Mouse (Mus musculus): ENCODE data around the gene 4933402N22Rik. TPM values are rescaled to one million over a fixed set of nuclear protein-coding genes. Genes with fewer than 3 reads are reported as not detected.
"Not testable (repeated sequence)": the region's sequence is repeated elsewhere in the genome, so short reads cannot be mapped to it uniquely, and the experiment has no call there.

Gene 4933402N22Rik
- total RNA-seq (2014; rRNA removed) (not detected in 2 replicates), polyA plus RNA-seq (2015; fragmentation: Nextera tagmentation; extraction: Ambion mirVana) (not detected in 2 replicates)

- not testable (repeated sequence) for H3K4me3 ChIP-seq (ENCODE audit: low read depth, low read length); H3K27ac ChIP-seq (ENCODE audit: low read depth, low read length); H3K27me3 ChIP-seq (ENCODE audit: insufficient read depth, low read length); ATAC-seq (ENCODE audit: low FRiP score); H3K9me3 ChIP-seq (ENCODE audit: low read length); DNase-seq (ENCODE audit: low spot score); H3K4me1 ChIP-seq (ENCODE audit: insufficient read depth, low read length); H3K36me3 ChIP-seq (ENCODE audit: insufficient read depth, low read length); H3K9ac ChIP-seq (replicated peaks; ENCODE audit: low read length, poor library complexity, severe bottlenecking); H3K4me2 ChIP-seq (ENCODE audit: low read depth, low read length, poor library complexity, severe bottlenecking)
- 100% methylated on average over 1 of the region's 2 CpGs for WGBS
Observed at GRCm38 (mm10) chr5:11917743-11918142, at the start of gene 4933402N22Rik. 4933402N22Rik (plus strand) TSS chr5:11918043.

- 88% methylated on average over 2 of the region's 2 CpGs for WGBS
Observed at GRCm38 (mm10) chr5:11923790-11924189, 5.9 kb downstream of the 4933402N22Rik start.

More at GRCm38 (mm10) chr5:11923790-11924189, 5.9 kb downstream of the 4933402N22Rik start:
- not testable (repeated sequence) for ATAC-seq (ENCODE audit: low FRiP score); H3K9me3 ChIP-seq (ENCODE audit: low read length); H3K27ac ChIP-seq (ENCODE audit: low read depth, low read length); DNase-seq (ENCODE audit: low spot score); H3K36me3 ChIP-seq (ENCODE audit: insufficient read depth, low read length); H3K4me2 ChIP-seq (ENCODE audit: low read depth, low read length, poor library complexity, severe bottlenecking); H3K27me3 ChIP-seq (ENCODE audit: insufficient read depth, low read length); H3K9ac ChIP-seq (replicated peaks; ENCODE audit: low read length, poor library complexity, severe bottlenecking); H3K4me3 ChIP-seq (ENCODE audit: low read depth, low read length); H3K4me1 ChIP-seq (ENCODE audit: insufficient read depth, low read length)

Other genes starting within 250 kb of the 4933402N22Rik start
- gene Gm8922, start 236.1 kb upstream of the 4933402N22Rik start, total RNA-seq (2014; rRNA removed), result not detected in 2 replicates
- not detected in 2 replicates for gene Gm8922, start 236.1 kb upstream of the 4933402N22Rik start, polyA plus RNA-seq (2015; fragmentation: Nextera tagmentation; extraction: Ambion mirVana)
- gene Gm8926, start 147.5 kb upstream of the 4933402N22Rik start, total RNA-seq (2014; rRNA removed), result not detected in 2 replicates
- not detected in 2 replicates for gene Gm8926, start 147.5 kb upstream of the 4933402N22Rik start, polyA plus RNA-seq (2015; fragmentation: Nextera tagmentation; extraction: Ambion mirVana)
- gene Gm6465, start 72.5 kb upstream of the 4933402N22Rik start, total RNA-seq (2014; rRNA removed), result not detected in 2 replicates
- gene Gm6465, start 72.5 kb upstream of the 4933402N22Rik start, polyA plus RNA-seq (2015; fragmentation: Nextera tagmentation; extraction: Ambion mirVana), result not detected in 2 replicates